Mouse (Mus musculus) layer of hippocampus, adult 18-20 months (tissue): ENCODE measurements around the gene Syne1. TPM values are rescaled to one million over a fixed set of nuclear protein-coding genes. Genes with fewer than 3 reads are reported as not detected.

ENCODE experiments used
- DNase-seq, 2 experiments: peaks; one replicate each; pipeline ENCODE4 v3.0.0; 2022; ENCODE audit warnings: low spot score in 2 of 2
- total RNA-seq, 2 experiments: library from RNA; stranded (reverse); gene quantifications; 2 replicates each; pipeline ENCODE4 v1.2.3; 2021

The Syne1 gene
- total RNA-seq, 2 experiments from 2014 or later = 296 to 313 TPM

- no peak for DNase-seq
These were observed 480.4 kb downstream of the Syne1 start for GRCm38 (mm10) chr10:5070941-5071231.

DNA sequence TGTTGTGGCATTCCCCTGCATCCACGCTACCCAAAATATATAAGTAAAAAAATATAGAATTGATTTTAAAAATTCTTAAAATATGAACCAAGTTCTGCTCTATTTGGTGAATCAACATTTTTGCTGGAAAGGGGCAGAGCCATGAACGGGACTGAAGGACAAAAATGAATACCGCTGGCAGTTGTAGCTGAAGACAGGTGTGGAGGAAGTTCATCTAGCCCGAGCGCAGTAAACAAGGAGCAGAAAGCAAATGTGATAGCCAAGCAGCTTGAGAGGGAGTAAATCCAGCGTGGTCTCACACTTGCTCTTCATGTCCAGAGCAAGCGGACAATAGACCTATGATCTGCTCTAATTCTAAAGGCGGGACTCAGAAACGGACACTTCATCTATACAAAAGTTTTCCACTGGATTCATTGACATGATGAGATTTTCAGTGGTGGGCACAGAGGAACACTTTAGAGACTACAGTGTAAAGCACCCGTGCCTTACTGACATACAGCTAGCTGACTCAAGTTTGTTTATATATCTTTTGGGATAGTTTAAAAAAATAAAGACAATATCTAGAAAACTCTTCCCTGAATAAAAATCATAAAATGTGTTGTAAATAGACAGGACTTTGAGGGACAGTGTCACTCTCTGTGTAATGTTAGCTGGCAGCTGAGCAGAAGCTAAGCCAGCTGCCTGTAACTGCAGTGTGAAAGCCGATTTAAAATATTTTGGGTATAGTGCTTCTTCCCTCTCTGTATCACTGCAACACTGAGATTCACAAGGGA, 480.9 kb downstream of the Syne1 start:
- DNase-seq = no peak

DNA sequence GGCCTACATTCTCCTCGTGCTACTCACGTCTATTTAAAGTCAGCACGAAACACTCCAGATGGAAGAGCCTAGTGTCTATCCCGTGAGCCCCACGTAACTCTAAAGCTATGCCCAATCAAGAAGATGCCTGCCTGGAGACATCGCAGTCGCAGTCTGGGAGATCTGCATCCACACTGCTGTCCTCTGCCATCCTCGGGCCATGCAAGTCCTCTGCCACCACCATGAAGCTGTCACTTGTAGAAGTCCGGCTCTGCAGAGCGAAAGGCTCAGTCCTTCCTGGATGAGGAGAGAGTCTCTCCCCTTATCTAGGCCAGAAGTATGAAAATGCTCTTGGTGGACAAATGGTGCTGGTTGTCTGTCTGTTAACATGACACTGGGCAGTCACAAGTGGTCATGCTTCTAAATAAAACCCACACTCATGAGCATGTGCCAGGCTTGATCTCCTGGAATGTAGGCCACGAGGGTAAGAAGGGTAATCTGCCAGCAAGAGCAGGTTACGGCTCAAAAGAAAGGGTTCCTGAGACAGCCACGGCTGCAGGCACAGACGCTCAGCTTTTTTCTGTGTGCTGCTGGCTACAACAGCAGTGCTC, 482.5 kb downstream of the Syne1 start, which contains the start of gene Gm10097:
Gene Gm10097, plus strand, starts transcription at position 517 of the 590 bp plus-strand sequence.
- DNase-seq = no peak

DNA sequence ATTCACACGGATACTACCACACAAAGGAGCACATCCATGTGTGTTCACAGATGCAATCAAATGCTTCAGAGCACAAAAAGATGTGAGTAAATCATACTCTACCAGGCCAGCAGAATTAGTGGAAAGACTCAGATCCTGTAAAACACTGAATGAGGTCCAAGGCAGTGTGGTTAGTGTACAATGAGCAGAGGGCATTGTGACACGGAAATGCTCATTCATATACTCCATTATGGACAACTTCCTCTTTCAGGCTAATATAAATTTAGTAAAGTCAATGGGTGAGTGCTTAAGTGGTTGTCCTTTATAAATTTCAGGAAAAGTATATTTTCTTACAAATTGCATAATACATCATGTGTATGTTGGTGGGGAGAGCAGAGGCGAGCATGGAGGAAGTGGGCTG, 484.2 kb downstream of the Syne1 start:
- no peak for DNase-seq

GRCm38 (mm10) chr10:5059983-5060382, 491.3 kb downstream of the Syne1 start:
- DNase-seq = no peak

- DNase-seq = no peak
These were observed 492.4 kb downstream of the Syne1 start for GRCm38 (mm10) chr10:5058876-5059275.

DNA sequence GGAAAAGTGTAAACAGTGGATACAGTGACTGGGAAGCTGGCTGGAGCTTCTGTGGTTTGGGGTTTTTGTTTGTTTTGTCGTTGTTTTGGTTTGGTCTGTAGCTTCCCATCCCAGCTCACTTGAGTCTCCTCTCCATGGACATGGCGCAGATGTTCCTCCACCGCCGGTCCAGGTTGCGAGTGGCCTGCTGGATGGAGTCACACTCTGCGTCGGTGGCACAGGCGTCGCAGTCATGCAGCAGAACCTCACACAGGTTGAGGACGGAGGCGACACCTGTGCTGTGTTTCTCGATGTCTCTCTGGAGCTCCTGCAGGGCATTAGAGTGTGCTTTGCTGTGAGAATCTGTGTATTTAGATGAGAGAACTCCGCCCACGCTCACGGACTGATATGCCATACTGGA, 493.6 kb downstream of the Syne1 start:
- DNase-seq = no peak

DNA sequence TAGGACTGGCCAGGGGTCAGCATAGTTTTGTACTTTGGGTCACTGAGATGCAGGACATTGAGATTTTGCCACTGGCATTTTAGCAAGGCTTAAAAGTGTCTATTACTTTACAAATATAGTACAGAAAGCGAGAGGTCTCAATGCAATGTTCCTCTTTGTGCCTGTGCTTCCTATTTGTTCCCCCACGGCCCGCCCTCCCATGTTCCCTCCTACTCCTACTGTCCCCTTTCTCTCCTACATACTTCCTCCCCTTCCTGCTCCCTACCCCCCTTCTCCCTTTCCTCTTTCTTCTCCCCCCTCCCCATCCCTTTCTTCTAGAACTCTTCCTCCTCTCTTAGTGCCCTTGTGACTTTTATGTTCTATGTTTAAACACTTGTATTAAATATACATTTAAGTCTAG, 494.3 kb downstream of the Syne1 start:
- no peak for DNase-seq

- no peak for DNase-seq
These were observed 495.0 kb downstream of the Syne1 start for GRCm38 (mm10) chr10:5056243-5056735.

DNA sequence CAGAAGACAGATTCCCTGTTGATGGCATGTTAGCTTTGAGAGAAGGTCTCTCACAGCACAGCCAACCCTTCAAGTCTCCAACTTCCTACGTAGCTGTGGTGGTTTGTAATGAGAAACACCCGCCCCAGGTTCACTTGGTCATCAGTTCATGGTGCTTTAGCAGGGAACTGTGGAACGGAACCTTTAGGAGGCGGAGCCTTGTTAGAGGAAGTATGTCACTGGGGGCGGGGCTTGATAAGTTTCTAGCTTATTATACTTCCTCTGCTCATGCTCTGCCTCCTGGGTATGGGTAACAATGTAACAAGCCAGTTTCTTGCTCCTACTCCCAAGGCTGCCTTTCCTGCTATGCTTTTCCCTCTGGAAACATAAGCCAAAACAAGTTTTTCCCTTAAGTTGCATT, 505.6 kb downstream of the Syne1 start:
- DNase-seq = no peak

- DNase-seq = no peak
These were observed 506.1 kb downstream of the Syne1 start for GRCm38 (mm10) chr10:5045213-5045612.

DNA sequence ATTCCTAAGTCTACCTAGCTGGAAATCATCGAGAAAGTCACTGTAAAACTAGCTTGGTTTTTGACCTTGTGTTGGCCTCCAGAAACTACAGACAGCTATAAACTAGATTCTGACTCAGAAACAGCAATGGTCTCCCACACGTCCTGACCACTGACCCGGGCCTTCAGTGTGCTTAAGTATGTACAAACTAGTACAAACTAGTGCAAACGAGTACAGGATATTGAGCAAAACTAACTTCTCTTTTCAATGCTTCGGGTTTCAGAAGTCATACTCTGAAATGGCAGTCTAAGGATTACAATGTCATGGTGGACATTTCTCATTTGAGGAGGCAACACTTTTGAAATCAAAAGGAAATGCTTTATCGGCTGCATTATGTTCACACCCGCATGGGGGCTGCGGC, 506.8 kb downstream of the Syne1 start:
- no peak for DNase-seq

- no peak for DNase-seq
These were observed 510.0 kb downstream of the Syne1 start for GRCm38 (mm10) chr10:5041254-5041653.

GRCm38 (mm10) chr10:5032192-5033048, 518.9 kb downstream of the Syne1 start:
- DNase-seq = no peak

- DNase-seq = no peak
These were observed 521.4 kb downstream of the Syne1 start for GRCm38 (mm10) chr10:5029883-5030282.

DNA sequence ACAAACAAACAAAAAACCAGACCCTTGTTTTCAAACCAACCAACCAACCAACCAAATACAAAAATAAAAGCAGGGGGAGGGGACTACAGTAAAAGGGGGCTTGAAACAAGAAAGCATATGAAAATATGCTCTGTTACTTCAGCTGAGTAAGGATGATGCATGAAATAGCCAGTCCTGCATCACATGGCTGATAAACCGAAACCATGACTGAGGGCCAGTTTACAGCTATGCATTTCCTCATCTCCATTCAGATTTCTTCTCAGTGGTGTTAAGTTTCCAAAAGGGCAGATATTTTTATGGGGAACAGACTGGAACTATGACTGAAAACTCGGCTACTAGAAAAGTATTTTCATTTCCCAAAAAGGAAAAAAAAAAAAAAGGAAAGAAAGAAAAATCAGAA, 522.1 kb downstream of the Syne1 start:
- DNase-seq = no peak

DNA sequence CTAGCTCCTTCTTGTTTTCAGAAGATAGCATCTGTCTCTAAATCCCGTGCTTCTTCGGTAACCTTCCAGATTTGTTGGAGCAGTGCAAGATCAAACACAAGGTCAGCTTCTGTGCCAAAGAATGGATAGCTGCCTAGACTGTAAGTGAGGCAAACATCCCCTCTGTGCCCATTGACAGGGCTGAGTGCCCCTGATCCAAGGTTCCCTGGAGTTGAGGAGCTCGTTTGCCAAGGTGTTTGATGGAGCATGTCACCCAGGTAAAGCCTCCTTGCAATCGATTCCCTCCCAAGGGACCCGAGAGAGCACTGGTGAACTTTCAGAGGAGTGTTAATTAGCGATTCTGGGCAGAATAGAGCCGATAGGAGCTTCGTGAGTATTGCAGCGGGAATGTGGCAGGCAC, 523.0 kb downstream of the Syne1 start:
- DNase-seq = no peak

- DNase-seq = no peak
These were observed 524.1 kb downstream of the Syne1 start for GRCm38 (mm10) chr10:5027208-5027607.

DNA sequence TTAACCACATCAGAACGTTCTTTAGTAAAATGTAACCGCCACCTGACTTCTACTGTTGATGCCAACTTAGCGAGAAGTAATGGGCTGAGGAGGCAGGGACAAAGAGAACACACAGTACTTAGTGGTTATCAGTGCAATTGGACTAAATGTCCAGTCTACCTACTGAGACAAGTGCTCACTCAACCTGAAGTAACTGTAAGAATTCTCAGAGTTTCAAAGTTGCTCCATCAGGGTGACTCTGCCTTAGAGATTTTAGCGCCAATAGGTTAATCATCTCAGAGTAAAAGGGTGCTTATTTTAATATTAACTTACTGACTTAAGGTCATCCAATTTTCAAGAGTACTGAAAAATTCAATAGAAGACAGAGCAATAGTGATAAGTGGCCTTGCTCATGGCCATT, 525.4 kb downstream of the Syne1 start:
- DNase-seq = no peak

- DNase-seq = no peak
These were observed 534.1 kb downstream of the Syne1 start for GRCm38 (mm10) chr10:5017148-5017547.

DNA sequence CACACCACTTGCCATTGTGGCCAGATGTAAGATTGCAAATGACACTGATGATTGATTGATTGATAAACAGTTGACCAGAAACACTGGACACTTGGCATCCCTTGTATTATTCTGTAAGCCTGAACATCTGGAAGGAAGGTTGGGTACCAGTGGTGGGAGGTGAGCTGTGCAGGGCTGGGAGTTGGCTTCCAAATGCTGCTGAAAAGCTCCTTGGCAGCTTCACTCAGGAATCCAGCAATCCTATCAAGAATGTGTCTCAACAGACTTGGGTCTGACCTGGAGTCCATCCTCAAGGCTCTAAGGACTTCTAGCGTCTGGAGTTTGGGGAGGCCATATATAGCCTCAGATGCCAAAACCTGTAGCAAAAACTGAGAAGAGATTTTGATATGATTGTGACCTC, 536.3 kb downstream of the Syne1 start:
- no peak for DNase-seq

GRCm38 (mm10) chr10:5012004-5012403, 539.3 kb downstream of the Syne1 start:
- DNase-seq = no peak
